Mouse (Mus musculus): Measurements from ENCODE around the gene Ccnf.

Gene Ccnf

DNA sequence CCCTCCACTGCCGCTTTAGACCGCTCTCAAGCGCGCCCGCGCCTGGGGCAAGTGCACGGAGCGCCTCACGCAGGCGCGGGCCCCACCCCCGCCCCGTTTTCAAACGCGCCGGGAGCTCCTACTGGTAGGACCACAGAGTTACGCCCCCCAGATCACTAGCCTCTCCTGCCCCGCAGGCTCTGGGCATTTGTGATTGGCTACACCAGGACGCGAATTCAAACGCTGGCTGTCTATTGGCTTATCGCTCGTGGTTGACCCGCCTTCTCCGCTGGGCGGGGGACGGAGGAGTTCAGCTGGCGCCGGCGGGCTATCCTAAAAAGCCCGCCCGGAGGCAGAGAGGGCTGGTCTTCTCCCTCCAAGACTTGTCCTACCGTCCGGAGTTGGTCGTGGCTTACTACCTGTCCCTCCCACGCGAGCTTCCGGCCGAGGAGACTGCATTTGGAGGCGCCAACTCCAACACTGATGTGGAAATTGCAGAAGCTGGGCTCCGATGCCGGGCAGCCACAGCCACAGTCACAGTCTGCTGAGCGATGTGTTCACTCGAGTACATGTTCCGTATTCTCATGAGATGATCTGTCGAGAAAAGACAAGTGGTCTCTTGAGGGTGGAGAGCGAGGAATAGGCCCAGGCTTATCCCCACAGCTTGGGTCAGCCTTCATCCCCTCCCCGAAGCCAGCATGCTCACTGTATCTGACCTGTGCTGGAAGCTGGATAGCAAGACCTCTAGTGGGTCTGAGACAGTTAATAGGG, at the start of gene Ccnf:
Gene Ccnf, minus strand, starts transcription at position 165 of the 750 bp plus-strand sequence.
- in situ Hi-C loops (cut with MboI, MseI), result no loop called here

- in situ Hi-C loops (cut with MboI, MseI), result no loop called here
Observed at GRCm38 (mm10) chr17:24300651-24301050, 49.4 kb upstream of the Ccnf start.

GRCm38 (mm10) chr17:24289338-24289737, 38.1 kb upstream of the Ccnf start:
- in situ Hi-C loops (cut with MboI, MseI), result no loop called here

GRCm38 (mm10) chr17:24288477-24288876, 37.2 kb upstream of the Ccnf start:
- in situ Hi-C loops (cut with MboI, MseI), result no loop called here

GRCm38 (mm10) chr17:24285680-24286079, 34.4 kb upstream of the Ccnf start:
- in situ Hi-C loops (cut with MboI, MseI), result no loop called here

DNA sequence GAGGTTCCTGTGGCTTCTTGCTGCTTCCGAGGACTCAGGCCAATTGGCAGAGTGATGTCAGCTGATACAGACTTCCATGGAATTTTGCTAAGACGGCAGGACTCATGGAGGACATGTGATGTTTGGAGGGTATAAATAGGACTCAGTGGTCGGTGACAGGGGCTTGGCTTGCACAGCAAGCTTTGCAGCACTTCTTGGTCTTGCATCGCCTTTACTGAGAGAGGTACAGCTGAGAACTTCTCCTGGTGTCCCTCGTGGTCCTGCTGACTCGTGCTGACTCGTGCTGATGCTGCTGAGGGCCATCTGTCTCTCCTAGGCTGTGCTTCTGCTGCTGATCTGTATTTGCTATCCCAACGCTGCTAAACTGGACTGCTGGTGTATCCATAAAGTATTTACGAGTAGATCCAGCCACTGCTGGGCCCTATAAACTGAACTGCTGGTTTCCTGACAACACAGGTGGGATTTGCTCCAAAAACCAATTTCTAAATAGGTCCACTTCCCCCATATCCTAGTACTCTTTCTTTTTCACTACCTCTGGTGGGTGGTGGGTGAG, 32.1 kb upstream of the Ccnf start:
- in situ Hi-C loops (cut with MboI, MseI), result loop anchor here (5.0 kb wide), 2 partner anchors 54 to 61 kb away; partner anchors contain the start of gene Tedc2 (in 1 of the 2)

DNA sequence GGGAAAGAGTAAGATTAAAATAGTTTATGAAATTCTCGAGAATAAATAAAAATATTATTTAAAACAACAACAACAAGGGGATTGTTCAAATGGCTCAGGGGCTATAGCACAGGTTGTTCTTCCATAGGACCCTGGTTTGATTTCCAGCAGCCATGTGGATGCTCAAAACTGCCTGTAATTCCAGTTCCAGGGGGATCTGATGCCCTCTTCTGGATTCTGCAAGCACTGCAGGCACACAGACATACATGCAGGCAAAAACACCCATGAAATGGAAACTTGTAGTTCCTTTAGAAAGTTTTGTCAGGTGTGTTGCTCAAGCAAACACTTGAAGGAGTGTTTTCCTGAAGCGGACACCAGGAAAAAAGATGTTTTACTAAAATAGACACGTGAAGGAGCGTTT, 31.4 kb upstream of the Ccnf start:
- in situ Hi-C loops (cut with MboI, MseI), result loop anchor here (5.0 kb wide), 2 partner anchors 55 to 60 kb away; partner anchors contain the start of gene Tedc2 (in 1 of the 2)

- in situ Hi-C loops (cut with MboI, MseI), result loop anchor here (5.0 to 10.0 kb wide), 4 partner anchors 57 to 1155 kb away; partner anchors contain the start of genes Cacna1h (in 1 of the 2) and Tedc2 (in 1 of the 2)
Observed at GRCm38 (mm10) chr17:24279907-24280306, 28.6 kb upstream of the Ccnf start.

DNA sequence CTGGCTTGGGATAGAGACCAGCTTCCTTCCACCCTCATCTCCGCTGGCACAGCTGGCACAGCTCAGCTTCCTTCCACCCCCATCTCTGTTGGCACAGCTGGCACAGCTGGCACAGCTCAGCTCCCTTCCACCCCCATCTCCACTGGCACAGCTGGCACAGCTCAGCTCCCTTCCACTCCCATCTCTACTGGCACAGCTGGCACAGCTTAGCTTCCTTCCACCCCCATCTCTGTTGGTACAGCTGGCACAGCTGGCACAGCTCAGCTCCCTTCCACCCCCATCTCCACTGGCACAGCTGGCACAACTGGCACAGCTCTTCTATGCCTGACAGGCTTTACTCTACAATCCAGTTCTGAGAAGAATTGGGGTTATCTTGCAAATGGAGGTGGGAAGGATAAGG, 15.8 kb upstream of the Ccnf start:
- in situ Hi-C loops (cut with MboI, MseI), result no loop called here

GRCm38 (mm10) chr17:24264766-24265165, 13.5 kb upstream of the Ccnf start:
- in situ Hi-C loops (cut with MboI, MseI), result no loop called here

- in situ Hi-C loops (cut with MboI, MseI), result no loop called here
Observed at GRCm38 (mm10) chr17:24260516-24260915, 9.2 kb upstream of the Ccnf start.

GRCm38 (mm10) chr17:24259702-24260101, 8.4 kb upstream of the Ccnf start:
- in situ Hi-C loops (cut with MboI, MseI), result no loop called here

- in situ Hi-C loops (cut with MboI, MseI), result no loop called here
Observed at GRCm38 (mm10) chr17:24258981-24259380, 7.7 kb upstream of the Ccnf start.

GRCm38 (mm10) chr17:24252329-24252728, 1.0 kb upstream of the Ccnf start:
- in situ Hi-C loops (cut with MboI, MseI), result no loop called here

DNA sequence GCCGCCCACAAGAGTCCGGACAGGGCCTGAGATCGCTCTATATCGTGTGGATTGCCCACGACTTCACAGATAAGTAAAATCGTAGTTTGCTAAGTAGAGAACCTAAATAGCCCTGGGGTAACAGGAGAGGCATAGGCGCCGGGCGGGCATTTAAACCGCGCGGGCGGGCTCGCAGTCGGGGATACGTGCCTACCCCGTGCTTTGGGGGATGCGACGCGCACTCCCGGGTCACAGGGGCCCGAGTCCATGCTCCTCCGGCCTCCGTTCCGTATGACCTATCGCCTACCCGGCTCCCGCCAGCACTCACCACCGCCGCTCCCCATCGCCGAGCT, 330 bp downstream of the Ccnf start:
- in situ Hi-C loops (cut with MboI, MseI), result no loop called here

GRCm38 (mm10) chr17:24248641-24249040, 2.6 kb downstream of the Ccnf start:
- in situ Hi-C loops (cut with MboI, MseI), result no loop called here

DNA sequence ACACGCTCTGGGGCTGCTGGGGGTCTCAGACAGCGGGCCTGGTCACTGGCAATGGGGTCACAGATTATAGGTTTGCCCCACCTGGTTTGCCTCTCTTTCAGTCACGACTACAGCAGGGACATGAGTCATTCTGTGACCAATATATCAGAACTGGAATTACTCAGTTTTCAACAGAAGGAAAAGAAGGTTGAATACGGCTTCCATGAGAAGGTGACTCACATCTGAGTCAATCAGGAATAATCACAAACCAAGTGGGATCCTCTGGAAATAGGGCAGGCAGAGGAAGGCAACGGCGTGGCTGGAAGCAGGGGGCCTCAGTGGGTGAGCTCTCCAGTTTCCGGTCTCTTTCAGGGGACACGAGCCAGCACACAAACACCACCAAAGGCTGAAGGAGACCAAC, 7.2 kb downstream of the Ccnf start:
- in situ Hi-C loops (cut with MboI, MseI), result no loop called here

- in situ Hi-C loops (cut with MboI, MseI), result no loop called here
Observed at GRCm38 (mm10) chr17:24243311-24243969, 7.8 kb downstream of the Ccnf start.

- in situ Hi-C loops (cut with MboI, MseI), result no loop called here
Observed at GRCm38 (mm10) chr17:24236921-24237320, 14.4 kb downstream of the Ccnf start.

- in situ Hi-C loops (cut with MboI, MseI), result no loop called here
Observed at GRCm38 (mm10) chr17:24236479-24236878, 14.8 kb downstream of the Ccnf start.

- in situ Hi-C loops (cut with MboI, MseI), result no loop called here
Observed at GRCm38 (mm10) chr17:24227941-24228340, 23.3 kb downstream of the Ccnf start.

DNA sequence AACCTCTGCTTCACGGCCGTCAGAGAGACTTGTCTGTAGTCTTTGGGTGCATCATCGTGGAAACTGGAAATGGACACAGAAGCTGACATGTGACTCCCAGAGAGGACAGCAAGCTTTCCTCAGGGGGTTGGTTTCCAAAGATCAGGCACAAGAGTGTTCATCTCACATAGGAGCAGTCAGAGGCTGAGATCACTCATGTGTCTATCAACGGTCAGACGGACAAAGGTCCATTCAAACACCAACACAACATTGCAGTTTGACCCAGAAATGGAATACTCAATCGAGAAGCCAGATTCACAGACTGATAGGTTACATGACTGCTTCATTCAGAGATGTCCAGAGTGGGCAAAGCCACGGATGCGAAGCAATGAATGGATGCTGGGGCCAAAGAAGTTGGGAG, 24.6 kb downstream of the Ccnf start:
- in situ Hi-C loops (cut with MboI, MseI), result no loop called here

DNA sequence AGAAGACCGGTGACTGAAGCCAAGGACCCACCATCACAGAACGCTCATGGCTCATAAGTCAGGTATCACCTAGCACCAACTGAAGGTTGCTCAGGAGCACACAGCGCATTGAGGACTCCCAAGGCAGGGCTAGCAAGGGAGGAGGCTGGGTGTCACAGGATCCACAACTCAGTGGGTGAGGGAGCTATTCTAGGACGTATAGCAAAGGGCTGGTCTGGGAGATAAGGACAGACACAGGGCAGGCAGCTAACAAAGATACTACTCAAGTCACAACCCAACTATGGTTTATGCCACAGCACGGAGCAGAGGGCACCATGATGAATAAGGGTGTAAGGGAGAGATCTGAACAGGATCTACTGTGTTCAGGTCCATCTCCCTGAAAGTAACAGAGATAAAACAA, 25.4 kb downstream of the Ccnf start:
- in situ Hi-C loops (cut with MboI, MseI), result no loop called here

Measured in T-helper 17 cell (primary cell).